Mouse (Mus musculus): ENCODE results near the gene Il17rd.

Il17rd gene

GRCm38 (mm10) chr14:27038783-27039182 is at the start of gene Il17rd:
Gene Il17rd (plus strand): TSS chr14:27038941.
- in situ Hi-C loops (cut with MboI): no loop called here

DNA sequence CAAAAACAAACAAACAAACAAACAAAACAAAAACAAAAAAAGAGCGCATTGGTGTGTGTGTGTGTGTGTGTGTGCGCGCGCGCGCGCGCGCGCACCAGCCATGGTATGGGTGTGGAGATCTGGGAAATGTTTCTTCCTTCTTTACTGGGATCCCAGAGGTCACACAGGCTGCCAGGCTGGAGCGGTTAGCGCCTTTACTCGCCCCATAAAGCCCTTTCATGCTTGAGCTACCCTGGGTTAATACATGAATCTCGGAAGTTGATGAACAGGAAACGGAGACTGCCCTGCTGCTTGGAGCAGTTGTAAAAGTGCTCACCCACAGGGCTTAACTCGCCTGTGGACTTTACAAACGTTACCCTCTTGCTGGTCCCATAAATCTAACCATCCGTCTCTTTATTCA is 47.1 kb upstream of the Il17rd start:
- in situ Hi-C loops (cut with MboI): no loop called here

- in situ Hi-C loops (cut with MboI): no loop called here
Observed at GRCm38 (mm10) chr14:26993427-26993826, 45.3 kb upstream of the Il17rd start.

DNA sequence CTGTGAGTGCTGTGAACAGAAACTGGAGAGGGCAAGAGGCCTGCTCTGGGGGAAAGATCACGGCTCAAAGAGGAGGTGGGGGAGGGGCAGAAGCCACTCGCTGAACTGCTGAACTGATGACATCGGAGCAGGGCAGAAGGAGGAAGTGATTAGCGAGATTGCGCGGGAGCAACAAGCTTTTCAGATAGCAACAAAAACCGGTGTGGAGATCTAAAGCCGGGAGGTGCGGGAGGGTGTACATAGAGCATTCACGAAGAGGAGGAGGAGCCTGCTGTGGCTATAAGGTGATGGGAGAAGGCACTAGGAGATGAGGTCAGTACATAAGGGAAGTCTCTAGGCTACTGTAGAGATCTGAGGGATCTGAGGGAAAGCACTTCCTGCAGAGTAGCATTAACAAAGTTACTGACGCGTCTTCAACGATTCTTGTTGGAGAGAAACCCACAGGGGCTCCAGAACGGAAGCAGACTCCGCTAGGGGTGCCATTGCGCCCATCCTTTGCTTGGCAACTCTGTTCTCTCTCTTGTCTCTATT is 44.5 kb upstream of the Il17rd start, which contains the start of gene Hesx1:
TSS of gene Hesx1 (plus strand) at position 206 of the 531 bp plus-strand sequence.
- in situ Hi-C loops (cut with MboI): no loop called here

GRCm38 (mm10) chr14:26996257-26996656 is 42.5 kb upstream of the Il17rd start:
- in situ Hi-C loops (cut with MboI): no loop called here

GRCm38 (mm10) chr14:27000386-27000785 is 38.4 kb upstream of the Il17rd start:
- in situ Hi-C loops (cut with MboI): no loop called here

DNA sequence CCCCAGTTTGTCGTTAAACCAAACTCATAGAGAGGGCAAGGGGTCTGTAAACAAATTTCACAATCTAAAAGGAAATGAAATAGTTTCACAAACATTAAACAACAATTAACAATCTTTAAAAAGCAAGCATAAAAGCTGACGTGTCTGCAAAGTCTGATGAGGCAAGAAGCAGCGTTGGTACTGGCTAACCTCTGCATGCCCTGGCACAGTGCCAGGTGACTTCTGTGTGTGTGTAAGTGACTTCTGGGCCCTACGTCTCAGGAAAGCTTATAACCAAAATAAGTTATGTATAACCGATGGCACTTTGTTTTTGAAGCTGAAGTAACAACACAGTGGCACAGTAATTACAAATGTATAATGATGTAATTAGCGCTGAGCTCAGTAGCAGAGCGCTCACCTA is 33.8 kb upstream of the Il17rd start:
- in situ Hi-C loops (cut with MboI): no loop called here

- in situ Hi-C loops (cut with MboI): no loop called here
Observed at GRCm38 (mm10) chr14:27005937-27006336, 32.8 kb upstream of the Il17rd start.

- in situ Hi-C loops (cut with MboI): no loop called here
Observed at GRCm38 (mm10) chr14:27011561-27011960, 27.2 kb upstream of the Il17rd start.

GRCm38 (mm10) chr14:27013658-27014057 is 25.1 kb upstream of the Il17rd start:
- in situ Hi-C loops (cut with MboI): no loop called here

- in situ Hi-C loops (cut with MboI): no loop called here
Observed at GRCm38 (mm10) chr14:27017936-27018335, 20.8 kb upstream of the Il17rd start.

DNA sequence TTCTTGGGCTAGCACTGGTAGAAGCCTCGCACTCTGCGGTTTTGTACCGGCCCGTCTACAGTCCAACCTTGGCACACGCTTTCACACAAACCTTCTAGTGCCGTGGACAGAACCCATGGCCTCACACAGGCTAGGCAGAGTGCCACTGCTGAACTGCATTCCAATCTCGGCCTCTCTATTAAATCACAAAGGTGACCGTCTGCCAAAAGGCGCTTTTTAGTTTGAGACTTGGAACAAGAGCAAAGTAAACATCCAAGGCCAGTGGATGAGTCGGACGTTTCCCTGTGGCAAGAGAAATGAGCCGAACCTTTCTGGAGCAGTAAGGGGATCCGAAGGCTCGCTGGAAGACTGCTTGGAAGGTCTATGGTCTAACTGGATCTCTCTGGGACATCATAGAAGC is 18.9 kb upstream of the Il17rd start:
- in situ Hi-C loops (cut with MboI): no loop called here

DNA sequence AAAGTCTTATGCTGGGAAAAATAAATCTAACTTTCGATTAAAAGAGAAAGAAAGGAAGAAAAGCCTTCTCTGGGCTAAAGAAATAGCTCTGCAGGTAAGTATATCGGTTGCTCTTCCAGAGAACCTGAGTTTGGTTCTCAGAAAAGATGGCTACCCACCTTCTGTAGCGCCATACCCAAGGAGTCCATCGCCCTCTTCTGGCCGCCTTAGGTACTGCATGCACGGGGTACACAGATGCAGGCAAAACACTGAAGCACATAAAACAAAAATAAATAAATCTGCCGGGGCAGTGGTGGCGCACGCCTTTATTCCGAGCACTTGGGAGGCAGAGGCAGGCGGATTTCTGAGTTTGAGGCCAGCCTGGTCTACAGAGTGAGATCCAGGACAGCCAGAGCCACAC is 15.9 kb upstream of the Il17rd start:
- in situ Hi-C loops (cut with MboI): no loop called here

- in situ Hi-C loops (cut with MboI): no loop called here
Observed at GRCm38 (mm10) chr14:27024664-27025063, 14.1 kb upstream of the Il17rd start.

- in situ Hi-C loops (cut with MboI): no loop called here
Observed at GRCm38 (mm10) chr14:27029771-27030173, 9.0 kb upstream of the Il17rd start.

- in situ Hi-C loops (cut with MboI): no loop called here
Observed at GRCm38 (mm10) chr14:27031142-27031541, 7.6 kb upstream of the Il17rd start.

DNA sequence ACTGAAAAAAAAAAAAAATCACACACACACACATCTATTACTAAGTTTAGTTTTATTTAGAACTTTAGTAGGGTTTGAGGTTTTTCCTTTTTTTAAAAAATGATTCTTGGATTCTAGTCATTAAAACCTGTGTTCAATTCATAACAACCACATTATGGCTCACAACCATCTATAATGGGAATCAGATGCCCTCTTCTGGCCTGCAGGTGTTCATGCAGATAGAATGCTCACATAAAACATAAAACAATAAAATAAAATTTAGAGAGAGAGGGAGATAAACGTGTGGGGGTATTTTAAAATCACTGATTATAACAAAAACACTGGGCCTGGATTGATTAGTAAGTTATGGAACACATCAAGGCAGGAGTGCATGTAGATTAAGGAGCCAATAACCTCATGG is 1.2 kb upstream of the Il17rd start:
- in situ Hi-C loops (cut with MboI): no loop called here

DNA sequence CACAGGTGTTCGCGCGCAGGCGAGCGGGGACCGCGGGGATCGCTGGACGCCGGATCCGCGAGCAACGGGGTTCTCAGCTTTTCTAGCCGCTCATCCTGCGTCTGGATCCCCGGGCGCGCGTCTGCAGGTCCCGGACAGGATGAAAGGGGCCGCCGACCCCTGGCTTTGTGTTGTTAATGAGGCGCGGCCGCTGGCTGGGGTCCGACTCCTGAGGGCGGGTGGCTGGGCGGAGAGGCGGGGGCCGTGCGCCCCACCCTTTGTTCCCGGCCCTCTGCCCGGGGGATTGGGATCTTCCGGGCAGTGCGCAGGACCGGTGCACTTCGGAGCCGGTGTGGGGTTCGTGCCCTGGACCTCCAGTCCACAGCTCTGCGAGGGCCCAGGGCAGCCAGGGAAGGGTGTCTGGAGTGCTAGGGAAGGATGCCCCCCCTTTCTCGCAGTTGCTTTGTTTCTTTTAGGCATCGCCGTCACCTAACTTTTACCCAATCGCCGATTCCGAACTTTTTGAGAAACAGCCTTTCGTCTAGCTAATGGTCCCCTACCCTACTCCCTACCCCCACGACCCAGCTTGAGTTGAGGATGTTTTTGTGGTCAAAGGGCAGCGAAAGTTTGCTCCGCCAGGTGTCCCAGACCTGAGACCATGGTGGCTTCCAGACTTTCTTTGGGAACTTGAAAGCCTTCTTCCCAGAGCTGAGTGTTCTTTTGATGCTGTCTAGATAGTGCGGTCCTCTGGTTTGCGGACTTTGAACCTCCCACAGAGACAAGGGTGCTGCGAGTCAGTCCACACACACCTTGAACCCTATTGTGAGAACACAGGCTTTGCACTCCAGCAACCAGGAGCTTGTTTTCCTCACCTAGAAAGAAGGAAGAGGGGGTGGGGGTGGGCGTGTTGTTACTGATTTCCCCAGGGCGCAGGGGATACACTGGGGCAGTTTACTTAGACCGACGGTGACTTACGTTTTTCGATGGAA is 824 bp downstream of the Il17rd start:
- in situ Hi-C loops (cut with MboI): no loop called here

DNA sequence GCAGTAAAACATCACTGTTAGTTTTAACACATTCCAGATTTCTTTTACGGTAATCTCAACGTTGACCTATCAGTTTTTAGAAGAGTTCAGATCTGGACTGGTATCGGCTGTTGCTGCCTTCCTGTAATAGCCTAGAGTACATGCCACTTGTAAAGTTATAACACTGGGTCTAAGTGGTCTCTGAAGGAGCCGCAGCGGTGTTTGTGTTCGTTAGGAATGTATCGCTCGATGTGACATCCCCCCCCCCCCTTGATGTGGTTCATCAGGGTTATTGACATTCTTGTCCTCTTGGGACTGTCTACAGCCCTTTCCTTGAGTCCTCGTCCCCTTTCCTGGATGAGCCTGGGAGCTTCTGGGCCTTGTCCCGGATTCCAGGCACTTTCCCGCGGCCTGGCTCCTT is 1.7 kb downstream of the Il17rd start:
- in situ Hi-C loops (cut with MboI): no loop called here

GRCm38 (mm10) chr14:27042280-27042983 is 3.7 kb downstream of the Il17rd start:
- in situ Hi-C loops (cut with MboI): no loop called here

GRCm38 (mm10) chr14:27043416-27043815 is 4.7 kb downstream of the Il17rd start:
- in situ Hi-C loops (cut with MboI): no loop called here

DNA sequence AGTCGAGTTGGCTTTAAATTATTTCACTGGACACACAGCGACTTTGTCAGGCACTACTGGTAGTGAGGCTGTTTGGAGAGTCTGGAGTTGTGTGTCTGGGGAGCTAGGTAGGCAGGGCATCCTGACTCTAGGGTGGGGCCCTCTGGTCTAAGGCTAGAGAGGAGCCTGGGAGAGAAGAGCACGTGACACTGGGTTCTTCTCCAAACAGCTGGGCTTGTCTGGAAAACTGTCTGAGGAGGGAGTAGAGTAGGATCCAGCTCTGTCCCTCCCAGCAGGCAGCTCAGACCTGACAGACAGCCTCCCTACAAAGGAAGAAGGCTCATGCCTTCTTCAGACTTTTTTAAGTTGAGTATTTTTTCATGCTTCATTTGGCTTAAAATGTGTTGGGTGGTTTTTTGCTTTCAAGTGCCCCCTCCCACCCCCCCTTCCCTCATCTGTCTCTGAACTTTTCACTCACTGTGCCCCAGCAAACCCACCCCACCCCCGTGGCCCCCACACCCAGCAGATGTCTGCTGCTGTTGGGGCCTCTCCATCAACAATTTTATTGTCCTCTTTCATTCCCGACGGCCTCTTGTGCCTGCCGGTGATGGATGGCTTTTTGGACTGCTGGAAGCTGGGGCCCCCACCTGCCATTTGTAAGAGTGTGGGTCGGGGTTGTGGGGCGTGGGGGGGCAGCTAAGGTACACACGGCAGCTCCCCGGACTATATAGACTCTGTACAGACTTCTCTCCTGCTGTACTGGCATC is 5.7 kb downstream of the Il17rd start:
- in situ Hi-C loops (cut with MboI): no loop called here
